Mouse (Mus musculus): ENCODE measurements at regions not wholly inside any gene's neighbourhood (a gene's known extent, or its start where the extent isn't known, plus 50 kb on each side); places are given as distances from the start of the nearest gene placed in this dataset.

DNA sequence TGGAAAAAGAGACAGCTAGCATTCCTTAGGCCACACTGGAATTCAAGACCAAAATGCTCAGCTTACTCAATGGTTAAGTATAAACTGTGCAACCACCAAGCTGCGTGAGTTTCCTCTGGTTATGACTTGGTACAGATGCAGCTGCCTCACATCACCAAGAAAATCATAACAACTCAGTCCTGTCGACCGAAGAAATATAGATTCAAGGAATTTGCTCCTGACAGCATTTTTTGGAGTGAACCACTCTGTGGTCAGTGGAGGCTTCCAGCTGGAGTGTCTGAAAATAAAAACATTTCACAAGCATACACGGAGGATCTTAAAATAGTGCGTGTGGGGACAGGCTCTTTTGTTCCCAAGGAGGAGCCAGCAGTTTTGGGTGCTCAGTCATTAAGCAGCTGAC, 253.8 kb downstream of the Bckdhb start:
- no peaks in the 10 kb centered on the region for H3K36me3 ChIP-seq (ENCODE audit: control insufficient read depth, insufficient read depth, low read length)
- H3K4me3 ChIP-seq (ENCODE audit: low read depth, low read length): no peak overlapping the region
- WGBS: 89% methylated on average over 5 of the region's 5 CpGs
- H3K27me3 ChIP-seq (ENCODE audit: control insufficient read depth, insufficient read depth, low read length): no peaks in the 10 kb centered on the region
- H3K27ac ChIP-seq (ENCODE audit: low read depth, low read length): no peak overlapping the region
- DNase-seq (ENCODE audit: low spot score) (no peak), ATAC-seq (replicated peaks; ENCODE audit: low FRiP score) (no peak)
- H3K4me2 ChIP-seq (ENCODE audit: low read depth, low read length, severe bottlenecking): no peak overlapping the region
- no peaks in the 10 kb centered on the region for H3K4me1 ChIP-seq (replicated peaks; ENCODE audit: control insufficient read depth, insufficient read depth, low read length)
- no peaks in the 10 kb centered on the region for H3K9me3 ChIP-seq (ENCODE audit: control insufficient read depth, low read length)
- no peak overlapping the region for H3K9ac ChIP-seq (ENCODE audit: low read length)

DNA sequence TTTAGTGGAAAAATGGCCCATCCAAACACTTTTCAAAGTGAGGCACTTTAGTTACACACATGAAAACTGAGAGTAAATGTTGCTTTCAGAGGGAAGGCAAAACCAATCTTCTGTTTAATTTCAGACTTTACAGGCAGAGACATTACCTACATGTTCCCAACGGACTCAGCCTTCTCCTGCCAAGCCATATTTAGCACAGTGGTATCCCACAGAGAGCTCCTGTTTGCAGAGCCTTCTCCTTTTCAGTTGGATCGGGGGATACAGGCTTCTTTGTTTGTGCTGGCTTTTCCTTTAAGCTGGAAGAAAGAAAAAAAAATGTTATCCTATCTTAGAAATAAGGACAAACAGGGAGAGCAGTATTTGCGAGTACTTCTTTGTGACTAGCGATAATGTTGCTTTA, 254.3 kb downstream of the Bckdhb start:
- H3K27me3 ChIP-seq (ENCODE audit: control insufficient read depth, insufficient read depth, low read length): no peaks in the 10 kb centered on the region
- H3K27ac ChIP-seq (ENCODE audit: low read depth, low read length): no peak overlapping the region
- H3K4me2 ChIP-seq (ENCODE audit: low read depth, low read length, severe bottlenecking): no peak overlapping the region
- H3K36me3 ChIP-seq (ENCODE audit: control insufficient read depth, insufficient read depth, low read length): no peaks in the 10 kb centered on the region
- H3K4me1 ChIP-seq (replicated peaks; ENCODE audit: control insufficient read depth, insufficient read depth, low read length): no peaks in the 10 kb centered on the region
- DNase-seq (ENCODE audit: low spot score): no peak
- WGBS: 41% methylated on average over 4 of the region's 4 CpGs
- no peaks in the 10 kb centered on the region for H3K9me3 ChIP-seq (ENCODE audit: control insufficient read depth, low read length)
- no peak overlapping the region for H3K9ac ChIP-seq (ENCODE audit: low read length)
- H3K4me3 ChIP-seq (ENCODE audit: low read depth, low read length): no peak overlapping the region
- no peak for ATAC-seq (replicated peaks; ENCODE audit: low FRiP score)

DNA sequence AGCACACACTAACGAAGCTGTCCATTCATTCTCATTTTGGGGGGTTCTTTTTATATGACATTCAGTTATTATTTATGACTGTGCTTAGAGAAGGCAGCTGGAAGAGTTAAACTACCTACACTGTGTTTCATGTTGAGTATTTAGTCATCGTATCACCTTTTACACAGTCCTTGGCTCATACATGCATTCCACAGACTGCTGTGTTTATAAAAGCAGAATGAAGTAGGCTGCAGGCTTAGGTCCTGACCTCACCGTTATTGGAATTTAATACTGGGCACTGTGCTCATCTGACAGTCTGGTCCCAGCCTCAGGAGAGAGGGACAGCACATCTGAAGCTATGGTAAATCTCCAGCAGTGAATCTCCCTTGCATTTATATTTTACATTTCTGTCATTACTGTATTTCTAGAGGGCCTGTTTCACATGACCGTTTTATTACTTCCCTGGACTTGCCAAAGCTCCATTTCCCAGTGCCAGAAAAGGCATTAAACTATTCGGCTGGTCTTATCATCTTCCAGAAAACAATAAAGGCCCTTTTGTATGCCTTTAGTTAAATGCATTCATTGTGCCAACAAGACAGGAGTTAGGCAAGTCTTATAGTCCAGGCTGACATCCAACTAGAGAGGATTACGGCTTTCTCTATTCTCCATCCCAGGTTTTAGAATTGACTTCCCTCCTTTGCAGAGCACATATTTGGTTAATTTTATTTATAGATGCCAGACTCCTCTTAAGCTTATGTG, 258.9 kb downstream of the Bckdhb start:
- DNase-seq (ENCODE audit: low spot score) (no peak), ATAC-seq (replicated peaks; ENCODE audit: low FRiP score) (no peak)
- WGBS: 75% methylated on average over 6 of the region's 6 CpGs
- H3K36me3 ChIP-seq (ENCODE audit: control insufficient read depth, insufficient read depth, low read length): no peaks in the 10 kb centered on the region
- H3K4me2 ChIP-seq (ENCODE audit: low read depth, low read length, severe bottlenecking): no peak overlapping the region
- H3K4me3 ChIP-seq (ENCODE audit: low read depth, low read length): no peak overlapping the region
- no peaks in the 10 kb centered on the region for H3K4me1 ChIP-seq (replicated peaks; ENCODE audit: control insufficient read depth, insufficient read depth, low read length)
- no peak overlapping the region for H3K9ac ChIP-seq (ENCODE audit: low read length)
- H3K9me3 ChIP-seq (ENCODE audit: control insufficient read depth, low read length): no peaks in the 10 kb centered on the region
- no peaks in the 10 kb centered on the region for H3K27me3 ChIP-seq (ENCODE audit: control insufficient read depth, insufficient read depth, low read length)
- H3K27ac ChIP-seq (ENCODE audit: low read depth, low read length): no peak overlapping the region

GRCm38 (mm10) chr9:84187531-84187930, 262.6 kb downstream of the Bckdhb start:
- Histone ChIP-seq H3K27me3 (ENCODE audit: control insufficient read depth, insufficient read depth, low read length) (no peaks in the 10 kb centered on the region), H3K36me3 (ENCODE audit: control insufficient read depth, insufficient read depth, low read length) (no peaks in the 10 kb centered on the region), H3K27ac (ENCODE audit: low read depth, low read length) (no peak overlapping the region), H3K4me1 (replicated peaks; ENCODE audit: control insufficient read depth, insufficient read depth, low read length) (no peaks in the 10 kb centered on the region), H3K4me2 (ENCODE audit: low read depth, low read length, severe bottlenecking) (no peak overlapping the region), H3K9me3 (ENCODE audit: control insufficient read depth, low read length) (no peaks in the 10 kb centered on the region), H3K4me3 (ENCODE audit: low read depth, low read length) (no peak overlapping the region), H3K9ac (ENCODE audit: low read length) (no peak overlapping the region)
- DNase-seq (ENCODE audit: low spot score) (no peak), ATAC-seq (replicated peaks; ENCODE audit: low FRiP score) (no peak)
- 82% methylated on average over 3 of the region's 3 CpGs for WGBS

DNA sequence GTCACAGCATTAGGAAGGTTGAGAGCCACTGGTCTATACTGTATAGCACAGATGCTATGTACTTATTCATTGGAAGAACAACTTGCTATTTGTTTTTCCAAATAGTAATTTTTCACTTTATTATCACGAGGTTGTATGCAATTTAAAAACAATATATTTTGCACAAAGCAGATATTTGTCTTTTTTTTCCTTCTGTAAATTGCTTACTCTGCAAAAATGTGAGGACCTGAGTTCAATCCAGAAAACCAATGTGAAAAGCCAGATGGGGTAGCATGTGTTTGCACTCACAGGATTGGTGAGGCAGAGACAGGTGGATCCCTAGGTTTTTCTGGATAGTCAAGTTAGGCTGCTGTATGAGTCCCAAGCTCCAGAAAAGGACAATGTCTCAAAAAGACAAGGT, 268.5 kb downstream of the Bckdhb start:
- ATAC-seq (replicated peaks; ENCODE audit: low FRiP score): no peak
- 74% methylated on average over 1 of the region's 1 CpGs for WGBS
- Histone ChIP-seq H3K36me3 (ENCODE audit: control insufficient read depth, insufficient read depth, low read length) (no peaks in the 10 kb centered on the region), H3K4me3 (ENCODE audit: low read depth, low read length) (no peak overlapping the region), H3K27me3 (ENCODE audit: control insufficient read depth, insufficient read depth, low read length) (no peaks in the 10 kb centered on the region), H3K27ac (ENCODE audit: low read depth, low read length) (no peak overlapping the region), H3K9me3 (ENCODE audit: control insufficient read depth, low read length) (no peaks in the 10 kb centered on the region), H3K4me2 (ENCODE audit: low read depth, low read length, severe bottlenecking) (no peak overlapping the region), H3K4me1 (replicated peaks; ENCODE audit: control insufficient read depth, insufficient read depth, low read length) (no peaks in the 10 kb centered on the region), H3K9ac (ENCODE audit: low read length) (no peak overlapping the region)
- no peak for DNase-seq (ENCODE audit: low spot score)

GRCm38 (mm10) chr9:84194716-84195115, 269.8 kb downstream of the Bckdhb start:
- ATAC-seq (replicated peaks; ENCODE audit: low FRiP score) (no peak), DNase-seq (ENCODE audit: low spot score) (no peak)
- H3K27ac ChIP-seq (ENCODE audit: low read depth, low read length): no peak overlapping the region
- WGBS: 94% methylated on average over 4 of the region's 4 CpGs
- H3K27me3 ChIP-seq (ENCODE audit: control insufficient read depth, insufficient read depth, low read length): no peaks in the 10 kb centered on the region
- no peaks in the 10 kb centered on the region for H3K9me3 ChIP-seq (ENCODE audit: control insufficient read depth, low read length)
- no peak overlapping the region for H3K9ac ChIP-seq (ENCODE audit: low read length)
- H3K4me1 ChIP-seq (replicated peaks; ENCODE audit: control insufficient read depth, insufficient read depth, low read length): no peaks in the 10 kb centered on the region
- H3K36me3 ChIP-seq (ENCODE audit: control insufficient read depth, insufficient read depth, low read length): no peaks in the 10 kb centered on the region
- no peak overlapping the region for H3K4me3 ChIP-seq (ENCODE audit: low read depth, low read length)
- no peak overlapping the region for H3K4me2 ChIP-seq (ENCODE audit: low read depth, low read length, severe bottlenecking)

- Histone ChIP-seq H3K27ac (ENCODE audit: low read depth, low read length) (no peak overlapping the region), H3K4me1 (replicated peaks; ENCODE audit: control insufficient read depth, insufficient read depth, low read length) (no peaks in the 10 kb centered on the region), H3K36me3 (ENCODE audit: control insufficient read depth, insufficient read depth, low read length) (no peaks in the 10 kb centered on the region), H3K4me2 (ENCODE audit: low read depth, low read length, severe bottlenecking) (no peak overlapping the region), H3K4me3 (ENCODE audit: low read depth, low read length) (no peak overlapping the region), H3K27me3 (ENCODE audit: control insufficient read depth, insufficient read depth, low read length) (no peaks in the 10 kb centered on the region), H3K9ac (ENCODE audit: low read length) (no peak overlapping the region), H3K9me3 (ENCODE audit: control insufficient read depth, low read length) (no peaks in the 10 kb centered on the region)
- ATAC-seq (replicated peaks; ENCODE audit: low FRiP score) (no peak), DNase-seq (ENCODE audit: low spot score) (no peak)
- WGBS: 75% methylated on average over 4 of the region's 4 CpGs
Observed at GRCm38 (mm10) chr9:84195338-84195737, 270.4 kb downstream of the Bckdhb start.

GRCm38 (mm10) chr9:84200208-84200607, 275.3 kb downstream of the Bckdhb start:
- WGBS: 87% methylated on average over 3 of the region's 3 CpGs
- Histone ChIP-seq H3K4me1 (replicated peaks; ENCODE audit: control insufficient read depth, insufficient read depth, low read length) (no peaks in the 10 kb centered on the region), H3K27me3 (ENCODE audit: control insufficient read depth, insufficient read depth, low read length) (no peaks in the 10 kb centered on the region), H3K9ac (ENCODE audit: low read length) (no peak overlapping the region), H3K4me2 (ENCODE audit: low read depth, low read length, severe bottlenecking) (no peak overlapping the region), H3K9me3 (ENCODE audit: control insufficient read depth, low read length) (no peaks in the 10 kb centered on the region), H3K27ac (ENCODE audit: low read depth, low read length) (no peak overlapping the region), H3K36me3 (ENCODE audit: control insufficient read depth, insufficient read depth, low read length) (no peaks in the 10 kb centered on the region), H3K4me3 (ENCODE audit: low read depth, low read length) (no peak overlapping the region)
- DNase-seq (ENCODE audit: low spot score) (no peak), ATAC-seq (replicated peaks; ENCODE audit: low FRiP score) (no peak)

- H3K27me3 ChIP-seq (ENCODE audit: control insufficient read depth, insufficient read depth, low read length): no peaks in the 10 kb centered on the region
- no peak overlapping the region for H3K4me3 ChIP-seq (ENCODE audit: low read depth, low read length)
- no peak overlapping the region for H3K9ac ChIP-seq (ENCODE audit: low read length)
- no peak overlapping the region for H3K4me2 ChIP-seq (ENCODE audit: low read depth, low read length, severe bottlenecking)
- 84% methylated on average over 3 of the region's 3 CpGs for WGBS
- DNase-seq (ENCODE audit: low spot score) (no peak), ATAC-seq (replicated peaks; ENCODE audit: low FRiP score) (no peak)
- H3K4me1 ChIP-seq (replicated peaks; ENCODE audit: control insufficient read depth, insufficient read depth, low read length): no peaks in the 10 kb centered on the region
- H3K27ac ChIP-seq (ENCODE audit: low read depth, low read length): no peak overlapping the region
- H3K36me3 ChIP-seq (ENCODE audit: control insufficient read depth, insufficient read depth, low read length): no peaks in the 10 kb centered on the region
- no peaks in the 10 kb centered on the region for H3K9me3 ChIP-seq (ENCODE audit: control insufficient read depth, low read length)
Observed at GRCm38 (mm10) chr9:84204056-84204455, 279.1 kb downstream of the Bckdhb start.
